Mouse (Mus musculus): ENCODE results near the gene Kdm7a. TPM values are rescaled to one million over a fixed set of nuclear protein-coding genes. Genes with fewer than 3 reads are reported as not detected.

The Kdm7a gene
- polyA plus RNA-seq, 2 experiments, result 6.7 to 9.1 TPM

GRCm38 (mm10) chr6:39232617-39233016, 26.0 kb upstream of the Kdm7a start:
- Histone ChIP-seq H3K4me1 (replicated peaks; ENCODE audit: control insufficient read depth in 2 of 2, insufficient read depth in 2 of 2, low read length in 1 of 2) (no peaks in the 10 kb centered on the region), H3K27ac (no peak overlapping the region), H3K4me2 (ENCODE audit: low read depth) (no peak overlapping the region), H3K4me3 (ENCODE audit: insufficient read depth in 1 of 2, low read depth in 2 of 2, low read length in 2 of 2) (no peak overlapping the region), H3K9ac (replicated peaks) (no peak overlapping the region), H3K9me3 (ENCODE audit: control insufficient read depth, low read length) (no peaks in the 10 kb centered on the region), H3K36me3 (replicated peaks; ENCODE audit: control insufficient read depth, insufficient read depth, low read depth) (no peaks in the 10 kb centered on the region), H3K27me3 (ENCODE audit: control insufficient read depth, insufficient read depth, low read length) (no peaks in the 10 kb centered on the region)
- TF ChIP-seq EP300 (IDR thresholded peaks at IDR 0.05; ENCODE audit: low read depth), result no peak
- TF ChIP-seq CTCF (IDR thresholded peaks at IDR 0.05; ENCODE audit: low read depth), result no peak
- WGBS (ENCODE audit: insufficient replicate concordance), result 29% methylated on average over 4 of the region's 4 CpGs
- no peak for DNase-seq (ENCODE audit: low read depth in 3 of 3, low spot score in 3 of 3)
- ATAC-seq (ENCODE audit: insufficient read depth), result no peak

GRCm38 (mm10) chr6:39230664-39231063, 24.1 kb upstream of the Kdm7a start:
- H3K36me3 ChIP-seq (replicated peaks; ENCODE audit: control insufficient read depth, insufficient read depth, low read depth), result no peaks in the 10 kb centered on the region
- no peak overlapping the region for H3K4me2 ChIP-seq (ENCODE audit: low read depth)
- no peaks in the 10 kb centered on the region for H3K27me3 ChIP-seq (ENCODE audit: control insufficient read depth, insufficient read depth, low read length)
- no peaks in the 10 kb centered on the region for H3K4me1 ChIP-seq (replicated peaks; ENCODE audit: control insufficient read depth in 2 of 2, insufficient read depth in 2 of 2, low read length in 1 of 2)
- H3K4me3 ChIP-seq (ENCODE audit: insufficient read depth in 1 of 2, low read depth in 2 of 2, low read length in 2 of 2), result no peak overlapping the region
- WGBS (ENCODE audit: insufficient replicate concordance), result 32% methylated on average over 8 of the region's 8 CpGs
- DNase-seq (ENCODE audit: low read depth in 3 of 3, low spot score in 3 of 3), result peak in 1 of 3 experiments; percentile 29
- no peak for ATAC-seq (ENCODE audit: insufficient read depth)
- H3K9me3 ChIP-seq (ENCODE audit: control insufficient read depth, low read length), result no peaks in the 10 kb centered on the region
- no peak overlapping the region for H3K27ac ChIP-seq
- TF ChIP-seq EP300 (IDR thresholded peaks at IDR 0.05; ENCODE audit: low read depth), result no peak
- no peak for TF ChIP-seq CTCF (IDR thresholded peaks at IDR 0.05; ENCODE audit: low read depth)
- H3K9ac ChIP-seq (replicated peaks), result no peak overlapping the region

- no peak for TF ChIP-seq EP300 (IDR thresholded peaks at IDR 0.05; ENCODE audit: low read depth)
- TF ChIP-seq CTCF (IDR thresholded peaks at IDR 0.05; ENCODE audit: low read depth), result no peak
- Histone ChIP-seq H3K9me3 (ENCODE audit: control insufficient read depth, low read length) (no peaks in the 10 kb centered on the region), H3K36me3 (replicated peaks; ENCODE audit: control insufficient read depth, insufficient read depth, low read depth) (no peaks in the 10 kb centered on the region), H3K27ac (no peak overlapping the region), H3K27me3 (ENCODE audit: control insufficient read depth, insufficient read depth, low read length) (no peaks in the 10 kb centered on the region), H3K4me2 (ENCODE audit: low read depth) (no peak overlapping the region), H3K9ac (replicated peaks) (no peak overlapping the region), H3K4me3 (ENCODE audit: insufficient read depth in 1 of 2, low read depth in 2 of 2, low read length in 2 of 2) (no peak overlapping the region), H3K4me1 (replicated peaks; ENCODE audit: control insufficient read depth in 2 of 2, insufficient read depth in 2 of 2, low read length in 1 of 2) (no peaks in the 10 kb centered on the region)
- 37% methylated on average over 9 of the region's 9 CpGs for WGBS (ENCODE audit: insufficient replicate concordance)
- DNase-seq (ENCODE audit: low read depth in 3 of 3, low spot score in 3 of 3) (no peak), ATAC-seq (ENCODE audit: insufficient read depth) (no peak)
Measured at GRCm38 (mm10) chr6:39226610-39226955, 20.0 kb upstream of the Kdm7a start.

GRCm38 (mm10) chr6:39225876-39226609, 19.5 kb upstream of the Kdm7a start:
- no peaks in the 10 kb centered on the region for H3K9me3 ChIP-seq (ENCODE audit: control insufficient read depth, low read length)
- no peaks in the 10 kb centered on the region for H3K36me3 ChIP-seq (replicated peaks; ENCODE audit: control insufficient read depth, insufficient read depth, low read depth)
- no peaks in the 10 kb centered on the region for H3K27me3 ChIP-seq (ENCODE audit: control insufficient read depth, insufficient read depth, low read length)
- 27% methylated on average over 7 of the region's 7 CpGs for WGBS (ENCODE audit: insufficient replicate concordance)
- DNase-seq (ENCODE audit: low read depth in 3 of 3, low spot score in 3 of 3) (no peak), ATAC-seq (ENCODE audit: insufficient read depth) (no peak)
- no peak overlapping the region for H3K9ac ChIP-seq (replicated peaks)
- H3K4me3 ChIP-seq (ENCODE audit: insufficient read depth in 1 of 2, low read depth in 2 of 2, low read length in 2 of 2), result no peak overlapping the region
- no peaks in the 10 kb centered on the region for H3K4me1 ChIP-seq (replicated peaks; ENCODE audit: control insufficient read depth in 2 of 2, insufficient read depth in 2 of 2, low read length in 1 of 2)
- no peak overlapping the region for H3K4me2 ChIP-seq (ENCODE audit: low read depth)
- H3K27ac ChIP-seq, result no peak overlapping the region
- TF ChIP-seq EP300 (IDR thresholded peaks at IDR 0.05; ENCODE audit: low read depth) (no peak), CTCF (IDR thresholded peaks at IDR 0.05; ENCODE audit: low read depth) (no peak)

GRCm38 (mm10) chr6:39223328-39223885, 16.8 kb upstream of the Kdm7a start:
- Histone ChIP-seq H3K4me2 (ENCODE audit: low read depth) (no peak overlapping the region), H3K27ac (no peak overlapping the region), H3K36me3 (replicated peaks; ENCODE audit: control insufficient read depth, insufficient read depth, low read depth) (no peaks in the 10 kb centered on the region), H3K4me1 (replicated peaks; ENCODE audit: control insufficient read depth in 2 of 2, insufficient read depth in 2 of 2, low read length in 1 of 2) (no peaks in the 10 kb centered on the region), H3K4me3 (ENCODE audit: insufficient read depth in 1 of 2, low read depth in 2 of 2, low read length in 2 of 2) (no peak overlapping the region), H3K9me3 (ENCODE audit: control insufficient read depth, low read length) (no peaks in the 10 kb centered on the region), H3K9ac (replicated peaks) (no peak overlapping the region), H3K27me3 (ENCODE audit: control insufficient read depth, insufficient read depth, low read length) (no peaks in the 10 kb centered on the region)
- DNase-seq (ENCODE audit: low read depth in 3 of 3, low spot score in 3 of 3) (no peak), ATAC-seq (ENCODE audit: insufficient read depth) (no peak)
- TF ChIP-seq EP300 (IDR thresholded peaks at IDR 0.05; ENCODE audit: low read depth) (no peak), CTCF (IDR thresholded peaks at IDR 0.05; ENCODE audit: low read depth) (no peak)
- WGBS (ENCODE audit: insufficient replicate concordance), result 60% methylated on average over 5 of the region's 5 CpGs

Data from liver, embryonic 14.5 days (tissue).